ENCODE assay signal across 8 mouse cellular contexts in the genomic region with DNA sequence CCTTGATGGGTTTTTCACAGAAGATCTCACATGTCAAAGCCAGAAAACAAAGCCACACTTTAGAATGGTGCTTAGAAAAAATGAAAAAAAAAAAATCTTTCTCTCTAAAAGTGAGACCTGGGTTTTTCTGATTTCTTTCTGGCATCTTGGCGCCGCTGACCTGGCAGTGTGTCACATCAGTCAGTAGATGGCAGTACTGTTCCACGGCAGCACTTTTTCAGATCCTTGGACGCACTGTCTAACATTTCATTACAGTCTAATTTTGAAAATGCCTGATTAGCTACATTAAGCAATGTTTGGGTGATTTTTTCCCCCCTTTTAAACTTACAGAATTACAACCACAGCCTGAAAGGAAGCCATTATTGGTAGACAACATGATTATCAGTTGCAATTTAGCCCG.
DNase-seq lines count a peak whose midpoint lies in the region; ATAC-seq lines count a peak whose summit lies in the region.

No protein-coding gene starts in this region.

- DNase-seq in urinary bladder, postnatal 14 days (ENCODE audit: low spot score): peak; percentile 56
- DNase-seq in urinary bladder, postnatal 10 days (ENCODE audit: low spot score): no peak
- peak; percentile 78 for DNase-seq in adrenal gland, postnatal 14 days
- peak; percentile 82 for DNase-seq in embryonic facial prominence, embryonic 14.5 days (ENCODE audit: low spot score)
- DNase-seq in limb, embryonic 10.5 days (ENCODE audit: low spot score): peak; percentile 75
- DNase-seq in c-Kit-positive CD71-positive TER-119-positive erythroid progenitor cells, embryonic 14.5 days (ENCODE audit: low spot score): no peak

- no peak overlapping the region for H3K4me3 ChIP-seq in embryonic facial prominence, embryonic 14.5 days (ENCODE audit: low read depth, low read length)
- H3K4me3 ChIP-seq in limb, embryonic 10.5 days: no peak overlapping the region

- 11% methylated on average over 5 of the region's 5 CpGs for WGBS in embryonic facial prominence, embryonic 14.5 days
- 29% methylated on average over 5 of the region's 5 CpGs for WGBS in limb, embryonic 10.5 days

- no peak overlapping the region for H3K27ac ChIP-seq in embryonic facial prominence, embryonic 14.5 days (replicated peaks; ENCODE audit: low read depth, low read length)
- H3K27ac ChIP-seq in limb, embryonic 10.5 days: no peak overlapping the region

- no peaks in the 10 kb centered on the region for H3K36me3 ChIP-seq in embryonic facial prominence, embryonic 14.5 days (ENCODE audit: control insufficient read depth, insufficient read depth, low read length)
- no peaks in the 10 kb centered on the region for H3K36me3 ChIP-seq in limb, embryonic 10.5 days

- no peaks in the 10 kb centered on the region; the same call in 1 of the 2 replicates for H3K27me3 ChIP-seq in embryonic facial prominence, embryonic 14.5 days (replicated peaks; ENCODE audit: control insufficient read depth, insufficient read depth, low read length)
- no peaks in the 10 kb centered on the region for H3K27me3 ChIP-seq in limb, embryonic 10.5 days (ENCODE audit: low read depth, poor library complexity, severe bottlenecking)

- H3K9me3 ChIP-seq in embryonic facial prominence, embryonic 14.5 days (ENCODE audit: control insufficient read depth, low read length): no peaks in the 10 kb centered on the region
- H3K9me3 ChIP-seq in limb, embryonic 10.5 days (replicated peaks): no peaks in the 10 kb centered on the region

- peaks cover 18% of the 10 kb centered on the region for H3K4me1 ChIP-seq in embryonic facial prominence, embryonic 14.5 days (ENCODE audit: control insufficient read depth, insufficient read depth, low read length)
- peaks cover 36% of the 10 kb centered on the region for H3K4me1 ChIP-seq in limb, embryonic 10.5 days

- H3K9ac ChIP-seq in embryonic facial prominence, embryonic 14.5 days (ENCODE audit: low read depth, low read length): no peak overlapping the region

- no peak overlapping the region for H3K4me2 ChIP-seq in embryonic facial prominence, embryonic 14.5 days (ENCODE audit: low read depth, low read length)

- peak; percentile 69 for ATAC-seq in embryonic facial prominence, embryonic 14.5 days (ENCODE audit: low read depth)
- peak; percentile 68 to 85; a peak in 3 of 4 replicates for ATAC-seq in hematopoietic stem cell, adult 5-6 weeks (replicated peaks in 1 of 2; ENCODE audit: insufficient read depth in 1 of 2, low FRiP score in 2 of 2, low TSS enrichment in 1 of 2, low read depth in 1 of 2, poor library complexity in 2 of 2, severe bottlenecking in 2 of 2)
- peak; percentile 87 for ATAC-seq in neutrophil, adult 5-6 weeks (ENCODE audit: extremely low read depth, insufficient number of reproducible peaks, low FRiP score, poor library complexity, severe bottlenecking)

Comparison
In these comparisons a context has a peak if more than half of its experiments do, and no peak if none do; other contexts are left out.
1. DNase-seq: peak in urinary bladder, postnatal 14 days (single experiment), adrenal gland, postnatal 14 days (single experiment), embryonic facial prominence, embryonic 14.5 days (single experiment) and limb, embryonic 10.5 days (single experiment); none in urinary bladder, postnatal 10 days (single experiment) and c-Kit-positive CD71-positive TER-119-positive erythroid progenitor cells, embryonic 14.5 days (single experiment).
2. Peak in every context shown above with its lines, with median percentiles within 50 percentile points of each other: ATAC-seq.